ENCODE assay signal across 10 mouse cellular contexts in genomic region chr11:118999361-118999804, GRCm38 (mm10). TPM values are rescaled to one million over a fixed set of nuclear protein-coding genes. Genes with fewer than 3 reads are reported as not detected.
A peak's percentile ranks its signal among the peaks of the same experiment; 100 is the strongest.
DNase-seq lines count a peak whose midpoint lies in the region; ATAC-seq and TF ChIP-seq lines count a peak whose summit lies in the region.
"Had no signal": no experiment of that assay in that cellular context is flagged by ENCODE, and none has a peak within 500 bp of the region (broad histone marks: within the 10 kb centered on the region; RNA-seq: fewer than 3 reads in every experiment).

No protein-coding gene starts in this region.

- no peaks in the 10 kb centered on the region; the same call in 1 of the 2 replicates for H3K9me3 ChIP-seq in kidney, embryonic 15.5 days (replicated peaks)
- no peaks in the 10 kb centered on the region for H3K9me3 ChIP-seq in forebrain, embryonic 14.5 days (replicated peaks; ENCODE audit: control insufficient read depth, low read length)
- H3K9me3 ChIP-seq in limb, embryonic 10.5 days (replicated peaks): no peaks in the 10 kb centered on the region
- H3K9me3 ChIP-seq: heart, embryonic 15.5 days had no signal

- ATAC-seq in kidney, embryonic 15.5 days (replicated peaks; ENCODE audit: low FRiP score): no peak
- ATAC-seq in forebrain, embryonic 14.5 days: peak; percentile 69

- TF ChIP-seq CTCF in thymus, adult 2 months (IDR thresholded peaks at IDR 0.05; ENCODE audit: borderline replicate concordance, control insufficient read depth, extremely low read depth, insufficient read depth, low read length, poor library complexity): no peak
- TF ChIP-seq CTCF in gastrocnemius, adult 2 months (IDR thresholded peaks at IDR 0.05): no peak

- 2% methylated on average over 26 of the region's 26 CpGs for WGBS in kidney, embryonic 15.5 days
- 2% methylated on average over 26 of the region's 26 CpGs for WGBS in forebrain, embryonic 14.5 days
- 4% methylated on average over 26 of the region's 26 CpGs for WGBS in limb, embryonic 10.5 days
- 21% methylated on average over 26 of the region's 26 CpGs for WGBS in thymus, adult 2 months

- intact Hi-C loops in gastrocnemius, adult 2 months (cut with DNase I): no loop called here

- no peaks in the 10 kb centered on the region for H3K36me3 ChIP-seq in kidney, embryonic 15.5 days
- H3K36me3 ChIP-seq in forebrain, embryonic 14.5 days (ENCODE audit: control insufficient read depth, insufficient read depth, low read length): no peaks in the 10 kb centered on the region
- H3K36me3 ChIP-seq in limb, embryonic 10.5 days: no peaks in the 10 kb centered on the region
- H3K36me3 ChIP-seq in thymus, adult 2 months (ENCODE audit: control insufficient read depth, insufficient read depth, low read length): no peaks in the 10 kb centered on the region
- H3K36me3 ChIP-seq: heart, embryonic 15.5 days had no signal

- H3K4me3 ChIP-seq in kidney, embryonic 15.5 days (replicated peaks): no peak overlapping the region; the same call in 1 of the 2 replicates
- H3K4me3 ChIP-seq in forebrain, embryonic 14.5 days (ENCODE audit: low read depth, low read length): peak overlapping the region; percentile 19; the same call in 1 of the 2 replicates
- H3K4me3 ChIP-seq in limb, embryonic 10.5 days: peak overlapping the region; percentile 42
- H3K4me3 ChIP-seq in thymus, adult 2 months (ENCODE audit: control insufficient read depth, insufficient read depth, low read length): no peak overlapping the region
- no peak overlapping the region for H3K4me3 ChIP-seq in gastrocnemius, adult 2 months
- H3K4me3 ChIP-seq: myocyte had no signal

- H3K9ac ChIP-seq in kidney, embryonic 15.5 days: no peak overlapping the region
- H3K9ac ChIP-seq in forebrain, embryonic 14.5 days (ENCODE audit: low read length): peak overlapping the region; percentile 52
- H3K9ac ChIP-seq: heart, embryonic 15.5 days had no signal

- H3K4me2 ChIP-seq in kidney, embryonic 15.5 days: peak overlapping the region; percentile 47
- peak overlapping the region; percentile 55 for H3K4me2 ChIP-seq in forebrain, embryonic 14.5 days (ENCODE audit: low read length)

- no peak for TF ChIP-seq POLR2A in thymus, adult 2 months (IDR thresholded peaks at IDR 0.05; ENCODE audit: control insufficient read depth, extremely low read depth, insufficient read depth, low read length, poor library complexity)

- H3K27me3 ChIP-seq in kidney, embryonic 15.5 days: peaks cover 60% of the 10 kb centered on the region
- no peaks in the 10 kb centered on the region for H3K27me3 ChIP-seq in forebrain, embryonic 14.5 days (replicated peaks; ENCODE audit: control insufficient read depth, insufficient read depth, low read length)
- peaks cover 73% of the 10 kb centered on the region for H3K27me3 ChIP-seq in limb, embryonic 10.5 days (ENCODE audit: low read depth, poor library complexity, severe bottlenecking)
- peaks cover 3% of the 10 kb centered on the region; the same call in 1 of the 2 replicates for H3K27me3 ChIP-seq in thymus, adult 2 months (ENCODE audit: control insufficient read depth, insufficient read depth, low read length)

- peaks cover 21% of the 10 kb centered on the region for H3K4me1 ChIP-seq in kidney, embryonic 15.5 days
- H3K4me1 ChIP-seq in forebrain, embryonic 14.5 days (ENCODE audit: control insufficient read depth, insufficient read depth, low read length): peaks cover 12% of the 10 kb centered on the region
- peaks cover 35% of the 10 kb centered on the region for H3K4me1 ChIP-seq in limb, embryonic 10.5 days
- H3K4me1 ChIP-seq in thymus, adult 2 months (replicated peaks; ENCODE audit: control insufficient read depth, insufficient read depth, low read length): peaks cover 9% of the 10 kb centered on the region; the same call in 1 of the 2 replicates

- H3K27ac ChIP-seq in kidney, embryonic 15.5 days: no peak overlapping the region
- peak overlapping the region; percentile 60; the same call in 1 of the 2 replicates for H3K27ac ChIP-seq in forebrain, embryonic 14.5 days (ENCODE audit: low read depth, low read length)
- no peak overlapping the region for H3K27ac ChIP-seq in limb, embryonic 10.5 days
- no peak overlapping the region for H3K27ac ChIP-seq in thymus, adult 2 months (ENCODE audit: control insufficient read depth, insufficient read depth, low read length)
- no peak overlapping the region for H3K27ac ChIP-seq in gastrocnemius, adult 2 months
- H3K27ac ChIP-seq: heart, embryonic 15.5 days had no signal

- no peak for DNase-seq in kidney, postnatal 14 days
- peak; percentile 43 for DNase-seq in cerebellum, adult 11 months
- DNase-seq in forebrain, embryonic 14.5 days (ENCODE audit: low spot score): peak; percentile 75
- peak; percentile 80 for DNase-seq in limb, embryonic 10.5 days (ENCODE audit: low spot score)
- DNase-seq in right cerebral cortex, postnatal 25 days: peak; percentile 29
- DNase-seq in thymus, adult 2 months: no peak
- DNase-seq in gastrocnemius, adult 2 months: no peak

RNA-seq across cellular contexts. Expression of gene Enpp7, which starts 11.4 kb away (rescaled TPM):
- not detected in 2 replicates for polyA plus RNA-seq in kidney, embryonic 15.5 days (2015; fragmentation: Nextera tagmentation; extraction: Ambion mirVana)
- not detected in 2 replicates for polyA plus RNA-seq in forebrain, embryonic 14.5 days (2014; fragmentation: Nextera tagmentation; extraction: Ambion mirVana)
- polyA plus RNA-seq in limb, embryonic 10.5 days (2016; fragmentation: Nextera tagmentation; extraction: Ambion mirVana): not detected in 2 replicates
- 0.11 and 0.17 TPM in 2 replicates for polyA plus RNA-seq in thymus, adult 2 months (2012; rRNA removed)
- not detected for total RNA-seq in gastrocnemius, adult 2 months (2021)
- polyA plus RNA-seq: heart, embryonic 15.5 days; myocyte had no signal

RNA-seq across cellular contexts. Expression of gene Cbx2, which starts 23.4 kb away (rescaled TPM):
- polyA plus RNA-seq in kidney, embryonic 15.5 days (2015; fragmentation: Nextera tagmentation; extraction: Ambion mirVana): 38.9 and 40.7 TPM in 2 replicates
- polyA plus RNA-seq in forebrain, embryonic 14.5 days (2014; fragmentation: Nextera tagmentation; extraction: Ambion mirVana): 19.2 and 22.1 TPM in 2 replicates
- 151 and 170 TPM in 2 replicates for polyA plus RNA-seq in limb, embryonic 10.5 days (2016; fragmentation: Nextera tagmentation; extraction: Ambion mirVana)
- polyA plus RNA-seq in thymus, adult 2 months (2012; rRNA removed): 20.6 and 22.5 TPM in 2 replicates
- under 1 TPM; 0.69 to 0.95 TPM for total RNA-seq in gastrocnemius, adult 2 months (2021)

RNA-seq across cellular contexts. Expression of gene Cbx8, which starts 41.4 kb away (rescaled TPM):
- 9.8 and 10.3 TPM in 2 replicates for polyA plus RNA-seq in kidney, embryonic 15.5 days (2015; fragmentation: Nextera tagmentation; extraction: Ambion mirVana)
- 12.8 and 15.0 TPM in 2 replicates for polyA plus RNA-seq in forebrain, embryonic 14.5 days (2014; fragmentation: Nextera tagmentation; extraction: Ambion mirVana)
- 12.2 and 15.1 TPM in 2 replicates for polyA plus RNA-seq in limb, embryonic 10.5 days (2016; fragmentation: Nextera tagmentation; extraction: Ambion mirVana)
- 8.1 and 8.2 TPM in 2 replicates for polyA plus RNA-seq in thymus, adult 2 months (2012; rRNA removed)
- total RNA-seq in gastrocnemius, adult 2 months (2021): 1 to 10 TPM; 1.5 to 1.6 TPM

Comparison
In these comparisons a context has a peak if more than half of its experiments do, and no peak if none do; other contexts are left out.
1. H3K4me3 ChIP-seq: peak in forebrain, embryonic 14.5 days (single experiment) and limb, embryonic 10.5 days (single experiment); none in kidney, embryonic 15.5 days (single experiment), thymus, adult 2 months (single experiment) and gastrocnemius, adult 2 months (single experiment).
2. DNase-seq: peak in cerebellum, adult 11 months (single experiment), forebrain, embryonic 14.5 days (single experiment), limb, embryonic 10.5 days (single experiment) and right cerebral cortex, postnatal 25 days (single experiment); none in kidney, postnatal 14 days (single experiment), thymus, adult 2 months (single experiment) and gastrocnemius, adult 2 months (single experiment).